Mouse (Mus musculus): ENCODE results near the gene Plxna3. TPM values are rescaled to one million over a fixed set of nuclear protein-coding genes. Genes with fewer than 3 reads are reported as not detected.
"Not testable (repeated sequence)": the region's sequence is repeated elsewhere in the genome, so short reads cannot be mapped to it uniquely, and the experiment has no call there.

The Plxna3 gene
- polyA plus RNA-seq (2012; rRNA removed) = 24.7 and 30.8 TPM in 2 replicates

DNA sequence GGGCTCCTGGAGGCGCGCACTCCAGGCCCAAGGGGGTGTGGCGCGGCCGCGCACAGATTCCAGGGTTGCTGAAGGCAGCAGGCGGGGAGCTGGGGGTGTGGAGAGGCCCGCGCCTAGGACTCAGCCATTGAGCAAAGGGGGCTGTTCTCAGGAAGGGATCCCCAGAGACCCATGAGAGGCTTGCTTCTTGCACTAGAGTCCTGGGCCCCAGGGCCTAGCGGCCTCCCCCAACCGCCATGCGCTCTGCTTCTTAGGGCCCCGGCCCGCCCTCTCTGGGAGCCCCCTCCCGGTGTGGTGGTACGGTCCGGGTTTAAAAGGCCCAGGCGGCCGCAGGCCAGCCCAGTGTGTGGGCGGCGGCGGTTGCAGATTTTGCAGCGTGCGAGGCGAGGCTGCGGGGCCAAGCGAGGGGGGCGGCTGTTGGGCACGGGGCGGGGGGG lies at the start of gene Plxna3:
Gene Plxna3, plus strand, starts transcription at position 342 of the 437 bp plus-strand sequence.
- DNase-seq (ENCODE audit: low read depth) = no peak

DNA sequence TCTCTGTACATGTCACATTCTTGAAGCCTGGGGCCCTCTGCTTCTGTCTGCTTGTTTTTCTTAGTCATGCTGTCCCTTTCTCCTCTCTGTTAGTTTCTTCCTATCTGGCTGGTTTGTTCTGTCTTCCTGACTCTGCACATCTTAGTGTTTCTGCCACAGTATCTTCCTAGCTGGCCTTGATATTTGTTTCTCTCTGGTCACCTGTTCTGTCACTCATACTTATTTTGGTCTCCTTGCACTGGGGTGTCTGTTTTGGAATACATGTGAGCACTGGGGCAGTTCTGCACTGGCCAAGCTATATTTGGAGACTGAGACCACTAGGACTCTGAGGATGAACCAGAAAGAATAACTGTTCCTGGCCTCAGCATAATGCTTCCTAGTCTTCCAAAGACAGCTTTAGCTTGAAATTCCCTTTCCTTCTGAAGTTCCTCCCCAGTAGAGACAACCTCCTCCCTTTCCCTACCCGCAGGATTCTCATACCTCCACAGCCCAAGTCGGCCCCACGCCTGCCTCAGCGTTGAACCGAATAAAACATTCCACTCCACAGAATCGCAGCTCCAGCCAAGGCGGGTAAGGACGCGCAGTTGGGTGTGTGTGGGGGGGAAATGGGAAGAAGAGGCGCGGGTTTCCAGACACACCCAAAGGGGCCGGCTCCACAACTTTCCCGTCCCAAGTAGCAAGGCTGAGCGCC lies 47.7 kb upstream of the Plxna3 start:
- no peak for DNase-seq (ENCODE audit: low read depth)

DNA sequence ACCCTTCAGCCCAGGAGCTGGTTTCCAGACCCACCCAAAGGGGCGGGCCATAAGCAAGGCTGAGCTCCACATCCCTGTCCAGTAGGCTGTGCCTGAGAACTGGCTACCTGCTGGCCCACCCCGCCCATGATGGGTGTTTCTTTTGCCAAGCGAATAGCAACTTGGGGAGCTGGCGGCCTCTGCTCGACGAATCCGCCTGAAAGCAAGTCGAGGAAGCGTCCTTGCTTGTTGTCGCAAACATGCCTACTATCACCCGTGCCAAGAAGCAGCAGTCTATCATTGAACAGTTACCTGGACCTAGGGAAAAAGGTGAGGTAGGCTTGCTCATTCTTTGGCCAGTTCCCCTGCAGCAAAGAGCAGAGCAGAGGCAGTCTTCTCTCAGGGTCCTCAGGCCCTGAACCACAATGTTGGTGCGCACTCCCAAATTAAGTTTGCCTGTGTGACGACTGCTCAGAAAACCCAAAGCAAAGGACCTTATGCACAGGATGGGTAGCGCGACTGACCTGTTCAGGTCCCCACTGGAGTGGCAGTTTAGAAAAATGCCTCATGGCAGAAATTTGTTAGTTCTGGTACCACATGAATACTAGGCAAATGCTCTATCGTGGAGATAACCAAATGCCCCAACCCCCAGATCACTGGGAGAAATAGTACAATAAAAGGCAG lies 47.0 kb upstream of the Plxna3 start, which contains the start of the genes Taz and Dnase1l1:
Gene Taz, plus strand, starts transcription at position 181 of the 663 bp plus-strand sequence.
Gene Dnase1l1, minus strand, starts transcription at position 606 of the 663 bp plus-strand sequence.
- DNase-seq (ENCODE audit: low read depth) = no peak

GRCm38 (mm10) chrX:74282395-74283091 lies 46.3 kb upstream of the Plxna3 start:
- DNase-seq (ENCODE audit: low read depth) = no peak

GRCm38 (mm10) chrX:74283092-74283437 lies 45.8 kb upstream of the Plxna3 start:
- DNase-seq (ENCODE audit: low read depth) = no peak

GRCm38 (mm10) chrX:74293431-74293830 lies 35.4 kb upstream of the Plxna3 start:
- no peak for DNase-seq (ENCODE audit: low read depth)

- no peak for DNase-seq (ENCODE audit: low read depth)
Measured at GRCm38 (mm10) chrX:74296538-74297448, 32.1 kb upstream of the Plxna3 start, which contains the start of gene Atp6ap1. TSS of gene Atp6ap1 (plus strand) at chrX:74297097.

GRCm38 (mm10) chrX:74298348-74298747 lies 30.5 kb upstream of the Plxna3 start:
- no peak for DNase-seq (ENCODE audit: low read depth)

DNA sequence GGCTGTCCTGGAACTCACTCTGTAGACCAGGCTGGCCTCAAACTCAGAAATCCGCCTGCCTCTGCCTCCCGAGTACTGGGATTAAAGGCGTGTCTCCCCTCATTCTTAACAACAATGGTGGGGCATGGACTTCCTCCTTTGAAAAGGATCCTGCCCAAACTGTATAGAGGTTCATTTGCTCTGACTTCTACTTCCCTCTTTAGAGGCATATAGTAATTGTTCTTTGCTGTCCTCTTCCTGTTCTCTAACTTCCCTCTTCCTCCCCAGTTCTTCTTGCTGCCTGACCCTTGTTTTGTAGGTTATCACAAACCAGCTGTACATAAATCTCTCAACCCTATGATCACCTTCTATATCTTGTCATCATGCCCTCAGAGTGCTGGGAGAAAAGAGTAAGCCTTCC lies 29.1 kb upstream of the Plxna3 start:
- DNase-seq (ENCODE audit: low read depth) = no peak

DNA sequence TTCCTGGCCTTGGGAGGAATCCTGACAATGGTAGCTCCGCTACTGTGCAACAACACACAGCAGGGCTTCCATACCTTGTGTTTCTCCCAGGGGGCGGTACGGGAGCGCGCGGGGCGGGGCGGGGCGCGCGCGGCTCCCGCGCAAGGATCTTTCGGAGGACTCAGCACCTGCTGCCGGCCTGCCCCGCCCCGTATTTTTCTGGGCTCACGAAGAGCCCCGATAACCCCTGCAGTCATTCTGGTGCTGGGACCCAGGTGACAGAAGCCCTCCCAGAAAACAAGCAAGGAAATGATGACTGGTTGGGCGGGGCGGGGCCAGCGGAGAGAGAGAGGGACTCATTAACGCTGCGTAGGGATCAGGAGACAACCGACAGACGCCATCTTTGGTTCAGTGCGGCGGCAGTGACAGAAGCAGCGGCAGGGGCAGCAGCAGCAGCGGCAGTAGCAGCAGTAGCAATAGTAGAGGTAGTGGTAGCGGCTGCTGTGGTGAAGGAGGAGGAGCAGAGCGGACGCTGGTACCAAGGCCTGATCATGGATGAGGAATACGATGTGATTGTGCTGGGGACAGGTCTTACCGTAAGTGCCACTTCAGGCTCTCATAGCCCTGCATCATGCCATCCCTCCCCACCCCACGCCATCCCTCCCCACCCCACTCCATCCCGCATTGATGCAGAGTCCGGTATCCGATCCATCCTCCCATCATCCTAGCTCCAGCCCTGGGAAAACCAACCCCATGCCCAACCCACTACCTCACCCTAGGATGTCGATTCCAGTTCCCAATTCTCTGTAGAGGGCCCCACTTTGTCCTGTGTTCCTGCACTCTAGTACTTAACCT lies 23.8 kb upstream of the Plxna3 start, which contains the start of gene Gdi1:
Gene Gdi1, plus strand, starts transcription at position 132 of the 834 bp plus-strand sequence.
- DNase-seq (ENCODE audit: low read depth) = no peak

GRCm38 (mm10) chrX:74312540-74313464 lies 16.1 kb upstream of the Plxna3 start, which contains the start of gene Fam50a:
TSS of gene Fam50a (plus strand) at chrX:74313033.
- DNase-seq (ENCODE audit: low read depth) = no peak

GRCm38 (mm10) chrX:74329215-74329671 lies 377 bp downstream of the Plxna3 start:
- no peak for DNase-seq (ENCODE audit: low read depth)

DNA sequence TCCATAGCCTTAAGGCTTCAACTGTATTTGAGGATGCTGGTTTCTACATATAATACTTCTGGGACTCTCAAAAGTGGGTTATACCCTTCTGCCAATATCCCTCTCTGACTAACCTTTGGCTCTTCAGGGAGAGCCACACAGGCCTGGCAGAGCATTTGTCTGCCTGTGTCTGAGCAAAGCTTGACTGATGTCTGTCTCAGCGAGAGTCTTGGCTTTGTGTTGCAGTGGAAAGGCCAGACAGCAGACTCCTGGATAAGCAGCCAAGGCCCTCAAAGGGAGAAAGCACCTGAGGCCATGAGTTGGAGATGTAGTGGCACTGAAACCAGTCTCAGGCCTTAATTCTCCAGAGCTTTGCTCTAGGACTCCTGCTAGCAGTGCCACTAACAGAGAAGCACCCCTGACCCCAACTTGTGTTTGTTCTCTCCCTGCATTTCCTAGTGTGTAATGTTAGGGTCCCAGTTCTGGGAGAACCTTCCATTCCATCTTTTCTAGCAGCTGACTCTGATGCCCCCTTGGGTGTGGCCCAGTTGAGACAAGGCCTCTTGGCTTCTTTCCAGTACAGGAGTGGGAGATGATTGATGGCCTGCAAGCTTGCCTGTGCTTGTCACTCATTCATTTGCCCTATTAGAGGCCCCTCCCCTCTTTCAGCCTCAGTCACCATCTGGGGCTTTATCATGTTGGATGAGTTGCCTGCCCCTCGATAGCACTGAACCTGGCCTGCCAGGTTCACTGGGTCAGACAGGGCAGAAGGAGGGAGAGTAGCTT lies 1.5 kb downstream of the Plxna3 start:
- no peak for DNase-seq (ENCODE audit: low read depth)

- no peak for DNase-seq (ENCODE audit: low read depth)
Measured at GRCm38 (mm10) chrX:74352645-74353466, 24.0 kb downstream of the Plxna3 start.

DNA sequence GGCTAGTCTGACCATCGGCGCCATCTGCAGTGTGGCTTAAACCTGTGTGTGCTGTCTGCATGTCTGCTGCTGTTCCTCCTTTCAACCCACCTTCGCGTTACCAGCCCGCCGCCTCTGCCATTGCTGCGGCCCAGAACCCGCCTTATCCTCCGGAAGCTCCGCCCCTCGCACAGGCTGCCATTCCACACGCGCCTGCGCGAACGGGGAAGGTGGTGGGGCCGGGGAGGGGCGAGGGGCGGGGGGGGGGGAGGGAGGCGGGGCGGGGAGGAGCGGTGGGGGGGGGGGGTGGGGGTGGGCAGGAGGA lies 24.6 kb downstream of the Plxna3 start, which contains the start of gene Lage3:
Gene Lage3, minus strand, starts transcription at position 152 of the 304 bp plus-strand sequence.
- DNase-seq (ENCODE audit: low read depth) = no peak

GRCm38 (mm10) chrX:74357069-74357468 lies 28.2 kb downstream of the Plxna3 start:
- DNase-seq (ENCODE audit: low read depth) = not testable (repeated sequence)

DNA sequence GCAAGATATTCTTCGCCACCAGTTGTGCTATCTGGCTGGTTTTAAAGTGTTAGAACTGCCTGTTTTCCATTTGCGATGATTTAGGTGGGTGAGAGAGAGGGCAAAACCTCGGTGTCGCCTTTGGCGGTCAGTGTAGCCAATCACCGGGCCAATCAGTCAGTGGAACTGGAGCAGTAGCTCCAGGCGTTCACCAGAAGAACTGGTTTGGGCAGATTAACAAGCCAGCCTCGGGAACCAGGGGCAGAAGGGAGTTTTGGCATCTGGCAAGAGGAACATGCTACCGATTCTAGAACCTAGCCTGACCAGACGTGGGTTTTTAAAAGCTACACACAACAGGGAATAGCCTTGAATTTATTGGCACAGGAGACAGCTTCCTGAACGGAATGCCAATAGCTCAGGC lies 30.3 kb downstream of the Plxna3 start:
- DNase-seq (ENCODE audit: low read depth) = peak; percentile 41

GRCm38 (mm10) chrX:74367512-74367911 lies 38.6 kb downstream of the Plxna3 start:
- no peak for DNase-seq (ENCODE audit: low read depth)

Measured in gonadal fat pad, adult 2 months (tissue).